Mouse (Mus musculus) liver, adult (tissue): ENCODE results near the gene Tmem82.
A peak's percentile ranks its signal among the peaks of the same experiment; 100 is the strongest.

Experiments used
- GATA4 ChIP-seq: IDR thresholded peaks from 2 replicates; pipeline ENCODE4 v1.6.1; 2014; ENCODE audit warnings: mild to moderate bottlenecking, low read length; ENCODE audit not compliant: insufficient replicate concordance

Tmem82 gene

GRCm38 (mm10) chr4:141603921-141604320 is 14.5 kb downstream of the Tmem82 start:
- TF ChIP-seq GATA4: no peak

- TF ChIP-seq GATA4: no peak
These were observed 15.8 kb downstream of the Tmem82 start for GRCm38 (mm10) chr4:141602523-141603223.

- no peak for TF ChIP-seq GATA4
These were observed 17.1 kb downstream of the Tmem82 start for GRCm38 (mm10) chr4:141601148-141601862.

GRCm38 (mm10) chr4:141600364-141600763 is 18.1 kb downstream of the Tmem82 start:
- TF ChIP-seq GATA4: no peak

- TF ChIP-seq GATA4: no peak
These were observed 18.9 kb downstream of the Tmem82 start for GRCm38 (mm10) chr4:141599251-141600141.

- no peak for TF ChIP-seq GATA4
These were observed 19.6 kb downstream of the Tmem82 start for GRCm38 (mm10) chr4:141598894-141599250.

- TF ChIP-seq GATA4: no peak
These were observed 20.1 kb downstream of the Tmem82 start for GRCm38 (mm10) chr4:141598199-141598893.

GRCm38 (mm10) chr4:141596700-141597328 is 21.6 kb downstream of the Tmem82 start:
- TF ChIP-seq GATA4: no peak

GRCm38 (mm10) chr4:141595605-141596268 is 22.7 kb downstream of the Tmem82 start:
- no peak for TF ChIP-seq GATA4

- no peak for TF ChIP-seq GATA4
These were observed 23.3 kb downstream of the Tmem82 start for GRCm38 (mm10) chr4:141595138-141595537.

- no peak for TF ChIP-seq GATA4
These were observed 26.9 kb downstream of the Tmem82 start for GRCm38 (mm10) chr4:141591547-141591946.

GRCm38 (mm10) chr4:141583919-141584318 is 34.5 kb downstream of the Tmem82 start:
- no peak for TF ChIP-seq GATA4

GRCm38 (mm10) chr4:141581051-141581450 is 37.4 kb downstream of the Tmem82 start:
- TF ChIP-seq GATA4: no peak

- peak; percentile 59; the same call in 1 of the 2 replicates for TF ChIP-seq GATA4
These were observed 39.6 kb downstream of the Tmem82 start for GRCm38 (mm10) chr4:141578833-141579232.

- no peak for TF ChIP-seq GATA4
These were observed 41.6 kb downstream of the Tmem82 start for GRCm38 (mm10) chr4:141576877-141577276.

GRCm38 (mm10) chr4:141576404-141576803 is 42.0 kb downstream of the Tmem82 start:
- TF ChIP-seq GATA4: no peak
